Comparison of ENCODE assay signal across 8 mouse cellular contexts in the genomic region with DNA sequence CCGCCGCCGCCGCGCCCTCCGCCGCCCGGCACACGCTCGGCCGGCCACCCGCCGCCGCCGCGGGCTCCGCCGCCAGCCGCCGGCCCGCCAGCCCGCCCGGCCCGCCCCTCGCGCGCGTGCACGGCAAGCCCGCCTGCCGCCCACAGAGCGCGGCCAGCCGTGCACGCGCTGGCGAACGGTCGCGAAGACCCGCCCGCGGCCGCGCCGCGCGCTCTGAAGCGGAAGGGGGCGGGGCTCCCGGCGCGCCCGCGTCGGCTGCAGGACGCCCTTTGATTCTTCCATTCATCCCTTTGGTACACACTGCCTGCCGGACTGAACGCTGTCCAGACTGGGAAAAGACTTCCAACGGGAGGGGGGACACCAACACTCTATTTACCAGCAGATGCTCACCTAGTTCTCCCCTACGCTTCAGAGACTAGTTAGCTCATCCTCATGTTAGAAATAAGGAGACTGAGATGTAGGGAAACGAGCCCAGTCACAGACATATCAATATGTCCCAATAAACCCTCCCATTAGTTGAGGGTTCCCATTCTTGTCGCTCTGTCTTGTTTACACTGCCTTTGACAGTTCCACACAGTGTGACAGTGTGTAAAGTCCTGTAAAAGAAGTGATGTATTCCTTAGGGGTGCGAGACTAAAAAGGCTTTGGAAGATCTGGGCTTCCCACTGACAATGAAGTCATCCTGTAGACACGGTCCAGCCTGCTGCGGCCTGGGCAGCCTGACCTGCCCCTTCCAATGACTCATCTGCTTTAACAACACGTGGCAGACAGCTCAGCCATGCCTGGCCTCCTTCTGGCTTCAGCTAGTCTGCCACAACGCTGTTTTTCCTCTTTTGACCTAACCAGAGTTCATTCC. TPM values are rescaled to one million over a fixed set of nuclear protein-coding genes. Genes with fewer than 3 reads are reported as not detected.
DNase-seq lines count a peak whose midpoint lies in the region; ATAC-seq lines count a peak whose summit lies in the region.

Gene Mast2, minus strand, starts transcription at position 58 of the 856 bp plus-strand sequence.

- peak within 1 kb of the TSS; percentile 98 for H3K4me3 ChIP-seq in forebrain, embryonic 11.5 days (ENCODE audit: low read depth, low read length)
- H3K4me3 ChIP-seq in heart, embryonic 16.5 days (ENCODE audit: low read length), result peak within 1 kb of the TSS; percentile 99
- peak within 1 kb of the TSS; percentile 95 for H3K4me3 ChIP-seq in liver, embryonic 15.5 days (replicated peaks)
- H3K4me3 ChIP-seq in neural tube, embryonic 12.5 days, result peak within 1 kb of the TSS; percentile 96

- no peaks in the 10 kb centered on the region for H3K36me3 ChIP-seq in forebrain, embryonic 11.5 days (ENCODE audit: control insufficient read depth, insufficient read depth, low read length)
- H3K36me3 ChIP-seq in heart, embryonic 16.5 days (ENCODE audit: control insufficient read depth, insufficient read depth), result no peaks in the 10 kb centered on the region
- H3K36me3 ChIP-seq in liver, embryonic 15.5 days (replicated peaks), result no peaks in the 10 kb centered on the region
- no peaks in the 10 kb centered on the region for H3K36me3 ChIP-seq in neural tube, embryonic 12.5 days

- H3K27ac ChIP-seq in forebrain, embryonic 11.5 days (ENCODE audit: low read depth, low read length), result peak within 1 kb of the TSS; percentile 81
- H3K27ac ChIP-seq in heart, embryonic 16.5 days (ENCODE audit: low read length), result peak within 1 kb of the TSS; percentile 90
- peak within 1 kb of the TSS; percentile 87 for H3K27ac ChIP-seq in liver, embryonic 15.5 days (replicated peaks)
- peak within 1 kb of the TSS; percentile 90 for H3K27ac ChIP-seq in neural tube, embryonic 12.5 days

- ATAC-seq in forebrain, embryonic 11.5 days (replicated peaks; ENCODE audit: low FRiP score), result peak; percentile 88
- ATAC-seq in heart, embryonic 16.5 days (replicated peaks; ENCODE audit: extremely low read depth, insufficient read depth, low FRiP score), result peak; percentile 93
- peak; percentile 93 for ATAC-seq in liver, embryonic 15.5 days (ENCODE audit: insufficient read depth)
- peak; percentile 90 for ATAC-seq in neural tube, embryonic 12.5 days (ENCODE audit: low FRiP score, low read depth)

- H3K4me1 ChIP-seq in forebrain, embryonic 11.5 days (replicated peaks; ENCODE audit: control insufficient read depth, insufficient read depth, low read length), result peaks cover 6% of the 10 kb centered on the region
- H3K4me1 ChIP-seq in heart, embryonic 16.5 days (ENCODE audit: control insufficient read depth, insufficient read depth, low read length), result peaks cover 21% of the 10 kb centered on the region
- peaks cover 36% of the 10 kb centered on the region for H3K4me1 ChIP-seq in liver, embryonic 15.5 days (replicated peaks)
- H3K4me1 ChIP-seq in neural tube, embryonic 12.5 days, result peaks cover 14% of the 10 kb centered on the region

- no peaks in the 10 kb centered on the region for H3K27me3 ChIP-seq in forebrain, embryonic 11.5 days (ENCODE audit: control insufficient read depth, insufficient read depth, low read length)
- no peaks in the 10 kb centered on the region for H3K27me3 ChIP-seq in heart, embryonic 16.5 days (ENCODE audit: control insufficient read depth, insufficient read depth, low read length)
- H3K27me3 ChIP-seq in liver, embryonic 15.5 days, result no peaks in the 10 kb centered on the region
- no peaks in the 10 kb centered on the region for H3K27me3 ChIP-seq in neural tube, embryonic 12.5 days (replicated peaks)

- DNase-seq in CD8-positive naive resting alpha-beta T cell, adult 2 months (ENCODE audit: low read depth in 2 of 2, low spot score in 2 of 2), result peak; percentile 37 to 50
- peak; percentile 61 for DNase-seq in c-Kit-positive CD71-negative TER-119-negative erythroid progenitor cells, embryonic 14.5 days (ENCODE audit: low read depth)
- peak; percentile 92 for DNase-seq in forebrain, embryonic 11.5 days (ENCODE audit: low spot score)
- DNase-seq in kidney, postnatal 36 days, result peak; percentile 86 to 94
- peak; percentile 60 for DNase-seq in telencephalon, adult 2 months (ENCODE audit: low read depth, low spot score)

- 2% methylated on average over 59 of the region's 68 CpGs for WGBS in forebrain, embryonic 11.5 days
- 2% methylated on average over 57 of the region's 68 CpGs for WGBS in heart, embryonic 16.5 days
- WGBS in liver, embryonic 15.5 days (ENCODE audit: insufficient replicate concordance), result 2% methylated on average over 67 of the region's 68 CpGs
- WGBS in neural tube, embryonic 12.5 days, result 1% methylated on average over 68 of the region's 68 CpGs

- peak within 1 kb of the TSS; percentile 72 for H3K4me2 ChIP-seq in forebrain, embryonic 11.5 days (ENCODE audit: low read depth, low read length, severe bottlenecking)
- H3K4me2 ChIP-seq in heart, embryonic 16.5 days (ENCODE audit: low read depth, low read length), result peak within 1 kb of the TSS; percentile 75
- H3K4me2 ChIP-seq in liver, embryonic 15.5 days, result peak within 1 kb of the TSS; percentile 88
- peak within 1 kb of the TSS; percentile 74 for H3K4me2 ChIP-seq in neural tube, embryonic 12.5 days (replicated peaks)

- H3K9me3 ChIP-seq in forebrain, embryonic 11.5 days (ENCODE audit: control insufficient read depth, low read length), result no peaks in the 10 kb centered on the region
- peaks cover 6% of the 10 kb centered on the region for H3K9me3 ChIP-seq in heart, embryonic 16.5 days (replicated peaks; ENCODE audit: control insufficient read depth, low read length)
- H3K9me3 ChIP-seq in liver, embryonic 15.5 days (replicated peaks), result no peaks in the 10 kb centered on the region
- H3K9me3 ChIP-seq in neural tube, embryonic 12.5 days, result peaks cover 4% of the 10 kb centered on the region; the same call in 1 of the 2 replicates

- H3K9ac ChIP-seq in forebrain, embryonic 11.5 days (ENCODE audit: low read length), result peak within 1 kb of the TSS; percentile 93
- H3K9ac ChIP-seq in heart, embryonic 16.5 days (ENCODE audit: low read length), result peak within 1 kb of the TSS; percentile 97
- peak within 1 kb of the TSS; percentile 98 for H3K9ac ChIP-seq in liver, embryonic 15.5 days
- H3K9ac ChIP-seq in neural tube, embryonic 12.5 days, result peak within 1 kb of the TSS; percentile 98

RNA-seq across cellular contexts. Expression of gene Mast2, which starts in this region (rescaled TPM):
- 37.6 and 44.1 TPM in 2 replicates for polyA plus RNA-seq in forebrain, embryonic 11.5 days (2014; fragmentation: Nextera tagmentation; extraction: Ambion mirVana)
- 16.3 TPM in 2 replicates for polyA plus RNA-seq in heart, embryonic 16.5 days (2015; fragmentation: Nextera tagmentation; extraction: Ambion mirVana)
- 6.2 and 7.2 TPM in 2 replicates for polyA plus RNA-seq in liver, embryonic 15.5 days (2015; fragmentation: Nextera tagmentation; extraction: Ambion mirVana)
- polyA plus RNA-seq in neural tube, embryonic 12.5 days (2016; fragmentation: Nextera tagmentation; extraction: Ambion mirVana), result 28.3 and 34.5 TPM in 2 replicates

Comparison
In these comparisons a context has a peak if more than half of its experiments do, and no peak if none do; other contexts are left out.
1. Peak in every context shown above with its lines: DNase-seq, ATAC-seq, H3K4me3 ChIP-seq and H3K27ac ChIP-seq.